Mouse (Mus musculus): ENCODE measurements around the gene Nfkbid.

DNA sequence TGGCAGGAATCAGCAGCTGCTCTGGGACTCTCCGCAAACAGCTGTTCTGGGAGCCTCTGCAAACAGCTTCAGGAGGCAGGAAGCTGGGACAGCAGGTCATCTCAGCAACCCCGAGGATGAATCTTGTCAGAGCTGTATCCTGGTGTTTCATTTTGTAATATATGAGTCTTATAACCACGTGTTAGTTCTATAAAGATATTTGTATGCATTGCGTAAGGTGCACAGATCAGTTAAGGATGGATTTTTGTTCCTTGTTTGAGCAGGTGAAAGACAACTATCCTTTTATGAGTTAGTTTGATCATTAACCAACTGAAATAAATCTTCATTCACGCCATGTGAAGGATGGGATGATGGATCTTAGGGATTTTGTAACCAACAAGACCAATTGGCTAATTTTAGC, 41.5 kb upstream of the Nfkbid start:
- TF ChIP-seq CTCF (IDR thresholded peaks at IDR 0.05) (no peak), POLR2A (IDR thresholded peaks at IDR 0.05; ENCODE audit: insufficient read depth, low read depth, low read length) (no peak)

Data from heart, adult 2 months (tissue).